Mouse (Mus musculus): ENCODE data around the gene Atn1. TPM values are rescaled to one million over a fixed set of nuclear protein-coding genes. Genes with fewer than 3 reads are reported as not detected.

Atn1 gene
- polyA plus RNA-seq, 1 experiment from 2014 or later, result 6.6 TPM

DNA sequence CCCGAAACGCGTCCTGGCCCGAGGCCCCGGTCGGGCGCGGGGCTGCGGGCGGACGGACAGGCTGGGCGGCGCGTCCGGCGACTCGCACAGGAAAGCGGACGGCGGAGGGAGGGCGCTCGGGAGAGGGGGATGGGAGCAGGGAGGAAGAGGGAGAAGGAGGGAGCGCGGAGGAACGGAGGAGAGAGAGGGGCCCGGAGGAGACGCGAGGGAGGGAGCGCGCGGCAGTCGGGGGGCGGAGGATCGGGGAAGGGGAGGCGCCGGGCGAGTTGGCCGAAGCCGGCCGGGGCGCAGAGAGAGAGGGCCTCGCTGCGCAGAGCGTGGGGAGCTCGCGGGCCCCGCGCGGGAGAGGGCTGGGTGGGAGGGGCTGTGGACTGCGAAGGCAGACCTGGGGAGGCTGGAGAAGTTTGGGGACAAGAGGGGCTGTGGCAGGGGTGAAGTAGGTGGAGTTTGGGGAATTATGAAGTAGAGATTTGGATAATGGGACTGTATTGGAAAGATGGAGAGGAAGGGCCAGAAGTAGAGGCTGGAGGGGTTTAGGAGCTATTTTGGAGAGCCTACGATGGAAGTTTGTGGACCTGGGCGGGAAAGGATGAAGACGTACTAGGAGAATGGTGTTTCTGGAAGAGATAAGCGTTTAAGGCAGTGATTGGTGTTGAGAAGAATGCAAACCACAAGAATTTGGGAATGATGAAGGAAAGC is 477 bp upstream of the Atn1 start:
- no peaks in the 10 kb centered on the region for H3K27me3 ChIP-seq (ENCODE audit: control insufficient read depth, insufficient read depth, low read length)
- H3K9ac ChIP-seq (ENCODE audit: low read length), result peak overlapping the region; percentile 94
- WGBS, result under 1% methylated on average over 47 of the region's 54 CpGs
- peaks cover 10% of the 10 kb centered on the region for H3K4me1 ChIP-seq (replicated peaks; ENCODE audit: control insufficient read depth, insufficient read depth)
- ATAC-seq (ENCODE audit: low FRiP score, low TSS enrichment), result peak; percentile 76
- H3K4me2 ChIP-seq (replicated peaks; ENCODE audit: low read depth), result peak overlapping the region; percentile 72
- H3K27ac ChIP-seq (replicated peaks), result peak overlapping the region; percentile 97
- H3K36me3 ChIP-seq (ENCODE audit: control insufficient read depth, insufficient read depth, low read length), result no peaks in the 10 kb centered on the region
- no peaks in the 10 kb centered on the region for H3K9me3 ChIP-seq (ENCODE audit: control insufficient read depth, low read length)
- TF ChIP-seq CTCF (IDR thresholded peaks at IDR 0.05; ENCODE audit: low read depth), result no peak
- TF ChIP-seq EP300 (optimal IDR thresholded peaks at IDR 0.05), result peak; percentile 35
- H3K4me3 ChIP-seq (ENCODE audit: low read depth, low read length), result peak overlapping the region; percentile 76
- peak; percentile 88 for DNase-seq (ENCODE audit: low spot score)

DNA sequence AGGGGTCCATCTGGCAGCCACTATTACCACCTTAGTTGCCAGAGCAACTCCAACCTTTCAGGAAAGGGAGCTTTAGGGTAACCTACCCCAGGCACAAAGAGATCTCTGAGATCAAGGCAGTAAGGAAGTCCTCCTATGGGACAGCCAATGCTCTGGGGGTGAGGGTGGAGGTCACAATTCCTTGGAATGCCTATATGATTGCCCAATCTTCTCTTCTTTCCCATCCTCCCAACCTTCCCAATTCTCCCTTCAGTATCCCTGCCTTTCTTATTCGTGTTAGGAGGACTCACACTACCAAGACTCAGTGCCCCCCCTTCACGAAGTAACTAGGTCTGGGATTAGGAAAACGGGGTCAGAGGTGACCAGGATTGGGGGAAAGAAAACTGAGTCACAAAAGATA is 1.0 kb downstream of the Atn1 start:
- Histone ChIP-seq H3K36me3 (ENCODE audit: control insufficient read depth, insufficient read depth, low read length) (no peaks in the 10 kb centered on the region), H3K4me1 (replicated peaks; ENCODE audit: control insufficient read depth, insufficient read depth) (peaks cover 10% of the 10 kb centered on the region), H3K27ac (replicated peaks) (peak overlapping the region; percentile 97), H3K9ac (ENCODE audit: low read length) (peak overlapping the region; percentile 94), H3K4me3 (ENCODE audit: low read depth, low read length) (peak overlapping the region; percentile 76), H3K27me3 (ENCODE audit: control insufficient read depth, insufficient read depth, low read length) (no peaks in the 10 kb centered on the region), H3K9me3 (ENCODE audit: control insufficient read depth, low read length) (no peaks in the 10 kb centered on the region), H3K4me2 (replicated peaks; ENCODE audit: low read depth) (peak overlapping the region; percentile 72)
- TF ChIP-seq CTCF (IDR thresholded peaks at IDR 0.05; ENCODE audit: low read depth), result no peak
- no peak for TF ChIP-seq EP300 (optimal IDR thresholded peaks at IDR 0.05)
- 3% methylated on average over 3 of the region's 3 CpGs for WGBS
- DNase-seq (ENCODE audit: low spot score) (no peak), ATAC-seq (ENCODE audit: low FRiP score, low TSS enrichment) (no peak)

DNA sequence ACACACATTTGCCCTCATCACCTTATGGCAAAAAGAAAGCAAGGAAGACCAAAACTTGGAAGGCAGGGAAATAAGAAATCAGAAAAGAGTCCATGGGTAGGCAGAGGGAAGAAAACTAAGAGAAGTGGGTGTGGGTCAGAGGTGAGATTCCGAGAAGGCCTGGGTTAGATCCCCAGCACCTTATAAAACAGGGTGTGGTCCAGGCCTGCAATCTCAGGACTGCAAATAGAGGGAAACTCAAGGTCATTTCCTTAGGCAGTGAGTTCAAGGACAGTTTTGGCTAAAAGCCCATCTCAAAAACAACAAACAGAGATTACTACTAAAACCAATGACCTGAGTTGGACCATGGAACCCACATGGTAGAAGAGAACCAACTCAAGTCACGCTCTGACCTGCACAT is 2.5 kb downstream of the Atn1 start:
- H3K4me1 ChIP-seq (replicated peaks; ENCODE audit: control insufficient read depth, insufficient read depth), result peaks cover 8% of the 10 kb centered on the region

DNA sequence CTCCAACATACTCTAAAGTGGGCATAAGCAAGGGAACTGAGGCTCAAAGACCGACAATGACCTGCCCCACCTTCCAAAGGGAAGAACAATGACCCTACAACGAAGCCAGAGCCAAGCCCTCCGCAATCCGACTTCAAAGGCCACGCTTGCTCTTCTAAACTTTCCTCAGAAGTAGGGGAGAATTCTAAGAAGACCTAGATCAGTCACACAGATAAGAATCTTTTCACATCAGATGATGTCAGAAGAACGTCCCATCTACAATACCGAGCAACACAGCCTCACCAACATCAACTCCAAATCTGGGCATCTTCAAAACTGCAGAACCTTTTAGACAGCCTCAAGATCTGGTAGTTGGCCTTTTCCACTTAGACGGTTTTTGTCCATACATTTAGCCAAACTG is 5.9 kb downstream of the Atn1 start:
- no peak overlapping the region for H3K4me2 ChIP-seq (replicated peaks; ENCODE audit: low read depth)
- TF ChIP-seq CTCF (IDR thresholded peaks at IDR 0.05; ENCODE audit: low read depth) (no peak), EP300 (optimal IDR thresholded peaks at IDR 0.05) (no peak)
- H3K9me3 ChIP-seq (ENCODE audit: control insufficient read depth, low read length), result no peaks in the 10 kb centered on the region
- no peak overlapping the region for H3K27ac ChIP-seq (replicated peaks)
- H3K27me3 ChIP-seq (ENCODE audit: control insufficient read depth, insufficient read depth, low read length), result no peaks in the 10 kb centered on the region
- H3K4me3 ChIP-seq (ENCODE audit: low read depth, low read length), result no peak overlapping the region
- no peak for DNase-seq (ENCODE audit: low spot score)
- WGBS, result 78% methylated on average over 8 of the region's 8 CpGs
- no peak overlapping the region for H3K9ac ChIP-seq (ENCODE audit: low read length)
- no peak for ATAC-seq (ENCODE audit: low FRiP score, low TSS enrichment)
- peaks cover 6% of the 10 kb centered on the region; the same call in 1 of the 2 replicates for H3K4me1 ChIP-seq (replicated peaks; ENCODE audit: control insufficient read depth, insufficient read depth)
- H3K36me3 ChIP-seq (ENCODE audit: control insufficient read depth, insufficient read depth, low read length), result peaks cover 12% of the 10 kb centered on the region

More for the DNA sequence above, 2.5 kb downstream of the Atn1 start:
- H3K9ac ChIP-seq (ENCODE audit: low read length), result no peak overlapping the region
- H3K4me2 ChIP-seq (replicated peaks; ENCODE audit: low read depth), result no peak overlapping the region
- H3K9me3 ChIP-seq (ENCODE audit: control insufficient read depth, low read length), result no peaks in the 10 kb centered on the region
- no peak overlapping the region for H3K27ac ChIP-seq (replicated peaks)
- no peak for DNase-seq (ENCODE audit: low spot score)
- WGBS, result 67% methylated on average over 2 of the region's 2 CpGs
- no peak for TF ChIP-seq CTCF (IDR thresholded peaks at IDR 0.05; ENCODE audit: low read depth)
- no peak for TF ChIP-seq EP300 (optimal IDR thresholded peaks at IDR 0.05)
- no peaks in the 10 kb centered on the region for H3K27me3 ChIP-seq (ENCODE audit: control insufficient read depth, insufficient read depth, low read length)
- H3K36me3 ChIP-seq (ENCODE audit: control insufficient read depth, insufficient read depth, low read length), result peaks cover 9% of the 10 kb centered on the region; the same call in 1 of the 2 replicates
- no peak for ATAC-seq (ENCODE audit: low FRiP score, low TSS enrichment)
- no peak overlapping the region for H3K4me3 ChIP-seq (ENCODE audit: low read depth, low read length)

DNA sequence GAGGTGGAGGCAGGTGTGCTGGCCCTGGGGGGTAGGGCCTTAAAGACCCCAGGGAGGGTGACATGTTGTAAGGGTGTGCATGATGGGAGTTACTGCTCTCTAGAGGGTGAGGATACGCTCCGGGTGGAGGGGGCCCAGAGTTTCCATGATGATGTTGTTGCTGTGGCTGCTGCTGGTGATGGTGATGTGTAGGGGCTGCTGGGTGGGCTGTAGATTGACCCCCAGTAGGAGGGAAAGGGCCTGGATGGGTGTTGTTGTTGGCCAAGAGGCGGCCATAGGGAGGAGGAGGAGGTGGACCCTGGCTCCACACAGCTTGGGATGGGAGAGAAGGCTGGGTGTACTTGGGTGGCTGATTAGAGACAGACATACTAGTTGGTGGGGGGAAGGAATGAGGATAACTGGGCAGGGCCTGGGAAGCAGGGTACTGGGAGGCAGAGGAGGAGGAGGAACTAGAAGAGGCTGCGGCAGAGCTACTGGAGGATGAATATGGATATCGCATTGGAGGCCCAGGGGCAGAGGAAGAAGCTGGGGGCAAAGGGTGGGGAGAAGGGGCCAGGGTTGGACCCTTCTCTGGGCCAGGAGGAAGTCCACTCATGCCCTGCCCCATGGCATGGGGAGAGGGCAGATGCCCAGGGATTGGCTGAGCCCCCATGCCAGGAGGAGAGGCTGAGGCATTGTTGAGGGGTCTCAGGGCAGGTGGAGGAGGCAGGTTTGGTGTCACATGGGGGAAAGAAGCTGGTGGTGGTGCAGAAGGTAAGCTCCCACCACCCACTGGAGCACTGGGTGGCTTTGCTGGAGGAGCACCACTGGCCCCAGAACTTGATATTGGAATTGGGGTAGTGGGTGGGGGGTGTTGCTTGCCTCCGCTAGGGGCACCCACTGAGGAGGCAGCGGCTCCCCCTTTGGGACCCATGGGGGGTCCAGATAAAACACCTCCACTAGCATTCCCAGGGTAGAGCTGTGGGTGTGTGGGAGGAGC is 9.4 kb downstream of the Atn1 start:
- Histone ChIP-seq H3K4me2 (replicated peaks; ENCODE audit: low read depth) (no peak overlapping the region), H3K27ac (replicated peaks) (no peak overlapping the region), H3K27me3 (ENCODE audit: control insufficient read depth, insufficient read depth, low read length) (no peaks in the 10 kb centered on the region), H3K4me3 (ENCODE audit: low read depth, low read length) (0 out of 2 replicates have a peak overlapping the region, but pooled peaks have one; percentile 59), H3K9me3 (ENCODE audit: control insufficient read depth, low read length) (no peaks in the 10 kb centered on the region), H3K9ac (ENCODE audit: low read length) (peak overlapping the region; percentile 90; the same call in 1 of the 2 replicates), H3K36me3 (ENCODE audit: control insufficient read depth, insufficient read depth, low read length) (peaks cover 23% of the 10 kb centered on the region), H3K4me1 (replicated peaks; ENCODE audit: control insufficient read depth, insufficient read depth) (no peaks in the 10 kb centered on the region; the same call in 1 of the 2 replicates)
- 85% methylated on average over 7 of the region's 7 CpGs for WGBS
- DNase-seq (ENCODE audit: low spot score), result no peak
- ATAC-seq (ENCODE audit: low FRiP score, low TSS enrichment), result no peak
- TF ChIP-seq EP300 (optimal IDR thresholded peaks at IDR 0.05) (no peak), CTCF (IDR thresholded peaks at IDR 0.05; ENCODE audit: low read depth) (no peak)

All from stomach, postnatal 0 days (tissue).